Mouse (Mus musculus) embryonic facial prominence, embryonic 12.5 days (tissue): ENCODE measurements around the gene Gtdc1. TPM values are rescaled to one million over a fixed set of nuclear protein-coding genes. Genes with fewer than 3 reads are reported as not detected.

Experiments used
- ATAC-seq: fragments of 200-750 bp; cut with Nextera tagmentation; 2 replicates; pipeline ENCODE4 v1.8.0; 2017; ENCODE audit not compliant: insufficient number of reproducible peaks, insufficient read depth, low FRiP score, low TSS enrichment
- H3K27ac ChIP-seq: fragments of 300-500 bp; sonication (generic); 2 replicates; pipeline ENCODE4 v1.5.1; 2016; ENCODE audit warnings: mild to moderate bottlenecking
- H3K27me3 ChIP-seq: fragments of 300-500 bp; sonication (generic); 2 replicates; pipeline ENCODE4 v1.6.1; 2016; ENCODE audit warnings: mild to moderate bottlenecking, moderate library complexity
- H3K36me3 ChIP-seq: fragments of 300-500 bp; sonication (generic); 2 replicates; pipeline ENCODE4 v1.6.1; 2016; ENCODE audit warnings: mild to moderate bottlenecking
- H3K4me1 ChIP-seq: fragments of 300-500 bp; sonication (generic); 2 replicates; pipeline ENCODE4 v1.6.1; 2016
- H3K4me2 ChIP-seq: fragments of 300-500 bp; sonication (generic); replicated peaks from 2 replicates; pipeline ENCODE4 v1.6.1; 2016; ENCODE audit warnings: mild to moderate bottlenecking, moderate library complexity
- H3K4me3 ChIP-seq: fragments of 300-500 bp; sonication (generic); 2 replicates; pipeline ENCODE4 v1.5.1; 2016; ENCODE audit warnings: mild to moderate bottlenecking
- H3K9ac ChIP-seq: fragments of 300-500 bp; sonication (generic); 2 replicates; pipeline ENCODE4 v1.6.1; 2016; ENCODE audit warnings: mild to moderate bottlenecking, moderate library complexity
- H3K9me3 ChIP-seq: fragments of 300-500 bp; sonication (generic); 2 replicates; pipeline ENCODE4 v1.6.1; 2016; ENCODE audit warnings: mild to moderate bottlenecking, moderate library complexity
- WGBS: fragments of 180-500 bp; shearing (Covaris S2); methylation state at CpG from one replicate; pipeline ENCODE4 v1.1.7; 2016; 5-methylcytosine and 5-hydroxymethylcytosine counted together
- polyA plus RNA-seq: library from polyadenylated mRNA; unstranded; fragments of >200 nt; fragmentation: Nextera tagmentation; extraction: Ambion mirVana; gene quantifications from 2 replicates; pipeline ENCODE4 v1.2.1, GENCODE M21; 2016

Gene Gtdc1
- polyA plus RNA-seq, 1 experiment from 2014 or later = 17.7 TPM

GRCm38 (mm10) chr2:44542775-44543174, 384.7 kb downstream of the Gtdc1 start:
- no peaks in the 10 kb centered on the region for H3K4me1 ChIP-seq
- H3K36me3 ChIP-seq = no peaks in the 10 kb centered on the region
- H3K9me3 ChIP-seq = no peaks in the 10 kb centered on the region
- no peak for ATAC-seq
- H3K27me3 ChIP-seq = no peaks in the 10 kb centered on the region
- no peak overlapping the region for H3K4me3 ChIP-seq
- H3K9ac ChIP-seq = no peak overlapping the region
- H3K27ac ChIP-seq = no peak overlapping the region
- H3K4me2 ChIP-seq = no peak overlapping the region

GRCm38 (mm10) chr2:44541726-44542125, 385.7 kb downstream of the Gtdc1 start:
- H3K27me3 ChIP-seq = no peaks in the 10 kb centered on the region
- H3K36me3 ChIP-seq = no peaks in the 10 kb centered on the region
- WGBS = 90% methylated on average over 6 of the region's 6 CpGs
- H3K4me2 ChIP-seq = no peak overlapping the region
- H3K4me3 ChIP-seq = no peak overlapping the region
- ATAC-seq = no peak
- H3K9me3 ChIP-seq = no peaks in the 10 kb centered on the region
- no peaks in the 10 kb centered on the region for H3K4me1 ChIP-seq
- no peak overlapping the region for H3K9ac ChIP-seq
- no peak overlapping the region for H3K27ac ChIP-seq

- no peak for ATAC-seq
- 90% methylated on average over 6 of the region's 6 CpGs for WGBS
These were observed 386.6 kb downstream of the Gtdc1 start for GRCm38 (mm10) chr2:44540881-44541280.

DNA sequence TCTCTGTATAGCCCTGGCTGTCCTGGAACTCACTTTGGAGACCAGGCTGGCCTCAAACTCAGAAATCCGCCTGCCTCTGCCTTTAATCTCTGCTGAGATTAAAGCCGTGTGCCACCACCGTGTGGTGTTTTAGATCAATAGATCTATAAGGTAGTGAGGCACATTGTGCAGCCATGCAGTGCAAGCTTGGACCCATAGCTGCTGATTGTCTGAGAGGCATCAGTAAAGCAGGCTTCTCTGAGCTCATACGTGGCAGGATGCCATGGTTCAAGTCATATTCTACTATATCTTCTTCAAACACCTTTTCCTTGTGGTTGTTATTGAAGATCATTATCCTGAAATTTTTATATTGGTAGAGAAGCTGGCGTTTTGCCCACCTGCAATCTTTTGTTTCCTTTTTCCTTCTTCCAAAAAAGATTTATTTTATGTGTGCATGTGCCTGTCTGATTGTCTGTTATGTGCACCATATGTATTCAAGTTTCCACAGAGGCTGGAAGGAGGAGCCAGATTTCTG, 388.3 kb downstream of the Gtdc1 start:
- Histone ChIP-seq H3K9ac (no peak overlapping the region), H3K27me3 (no peaks in the 10 kb centered on the region), H3K27ac (no peak overlapping the region), H3K36me3 (no peaks in the 10 kb centered on the region), H3K9me3 (no peaks in the 10 kb centered on the region), H3K4me2 (no peak overlapping the region), H3K4me3 (no peak overlapping the region), H3K4me1 (no peaks in the 10 kb centered on the region)
- ATAC-seq = no peak
- WGBS = 79% methylated on average over 5 of the region's 5 CpGs

More at GRCm38 (mm10) chr2:44540881-44541280, 386.6 kb downstream of the Gtdc1 start:
- H3K4me3 ChIP-seq = no peak overlapping the region
- no peak overlapping the region for H3K27ac ChIP-seq
- no peaks in the 10 kb centered on the region for H3K4me1 ChIP-seq
- H3K4me2 ChIP-seq = no peak overlapping the region
- no peaks in the 10 kb centered on the region for H3K9me3 ChIP-seq
- no peaks in the 10 kb centered on the region for H3K27me3 ChIP-seq
- H3K36me3 ChIP-seq = no peaks in the 10 kb centered on the region
- H3K9ac ChIP-seq = no peak overlapping the region

GRCm38 (mm10) chr2:44538135-44538534, 389.3 kb downstream of the Gtdc1 start:
- ATAC-seq = no peak
- H3K4me2 ChIP-seq = no peak overlapping the region
- WGBS = 36% methylated on average over 4 of the region's 4 CpGs

DNA sequence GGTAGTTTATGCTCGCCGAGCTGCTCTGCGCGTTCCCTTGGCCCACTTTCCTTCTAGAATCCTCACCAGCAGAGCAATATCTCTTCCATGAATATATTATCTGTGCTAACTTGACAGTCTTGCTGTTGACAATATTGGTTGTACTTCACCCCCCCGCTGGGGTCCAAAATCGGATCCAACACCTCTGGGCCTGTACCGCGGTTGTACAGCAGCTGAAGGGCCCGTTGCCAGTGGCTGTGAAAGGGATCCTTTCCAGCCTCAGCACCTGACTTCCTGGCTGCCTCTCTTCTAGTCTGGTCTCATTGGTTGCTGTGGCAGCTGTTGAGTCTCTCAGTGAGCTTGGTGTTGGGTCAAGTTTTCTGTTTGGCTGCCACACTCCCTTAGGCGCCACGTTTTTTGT, 391.7 kb downstream of the Gtdc1 start:
- Histone ChIP-seq H3K27me3 (no peaks in the 10 kb centered on the region), H3K27ac (no peak overlapping the region), H3K4me3 (no peak overlapping the region), H3K4me2 (no peak overlapping the region), H3K9ac (no peak overlapping the region), H3K9me3 (no peaks in the 10 kb centered on the region), H3K4me1 (no peaks in the 10 kb centered on the region), H3K36me3 (no peaks in the 10 kb centered on the region)
- no peak for ATAC-seq
- WGBS = 88% methylated on average over 11 of the region's 11 CpGs

More at GRCm38 (mm10) chr2:44538135-44538534, 389.3 kb downstream of the Gtdc1 start:
- Histone ChIP-seq H3K36me3 (no peaks in the 10 kb centered on the region), H3K4me1 (no peaks in the 10 kb centered on the region), H3K9ac (no peak overlapping the region), H3K27me3 (no peaks in the 10 kb centered on the region), H3K9me3 (no peaks in the 10 kb centered on the region), H3K27ac (no peak overlapping the region), H3K4me3 (no peak overlapping the region)

DNA sequence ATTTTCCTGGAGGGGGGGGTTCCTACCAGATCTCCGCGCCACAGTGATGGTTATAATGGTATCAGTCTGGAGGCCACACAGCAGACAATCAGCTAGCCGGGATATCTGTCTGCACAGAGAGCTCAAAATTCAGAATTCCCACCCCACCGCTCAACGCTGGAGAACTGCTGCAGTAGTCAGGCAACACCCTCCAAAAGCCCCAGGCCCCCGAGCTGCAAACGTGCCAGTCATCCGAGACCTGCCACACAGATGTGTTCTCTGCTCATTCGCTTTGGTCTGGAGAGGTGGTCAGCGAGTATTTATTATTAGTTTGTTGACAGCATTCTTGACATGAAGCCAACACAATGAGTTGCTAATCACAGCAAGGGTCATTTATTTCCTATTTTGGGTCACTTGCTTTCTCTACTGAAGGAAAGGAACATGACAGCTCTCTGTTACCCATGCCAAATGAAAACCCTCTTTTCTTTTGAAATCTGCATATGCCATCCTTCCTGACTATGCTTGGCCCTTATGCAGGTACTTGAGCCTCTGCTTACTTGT, 392.3 kb downstream of the Gtdc1 start:
- Histone ChIP-seq H3K27me3 (no peaks in the 10 kb centered on the region), H3K36me3 (no peaks in the 10 kb centered on the region), H3K4me3 (no peak overlapping the region), H3K27ac (no peak overlapping the region), H3K9me3 (no peaks in the 10 kb centered on the region), H3K4me2 (no peak overlapping the region), H3K9ac (no peak overlapping the region), H3K4me1 (no peaks in the 10 kb centered on the region)
- no peak for ATAC-seq
- WGBS = 78% methylated on average over 10 of the region's 10 CpGs

DNA sequence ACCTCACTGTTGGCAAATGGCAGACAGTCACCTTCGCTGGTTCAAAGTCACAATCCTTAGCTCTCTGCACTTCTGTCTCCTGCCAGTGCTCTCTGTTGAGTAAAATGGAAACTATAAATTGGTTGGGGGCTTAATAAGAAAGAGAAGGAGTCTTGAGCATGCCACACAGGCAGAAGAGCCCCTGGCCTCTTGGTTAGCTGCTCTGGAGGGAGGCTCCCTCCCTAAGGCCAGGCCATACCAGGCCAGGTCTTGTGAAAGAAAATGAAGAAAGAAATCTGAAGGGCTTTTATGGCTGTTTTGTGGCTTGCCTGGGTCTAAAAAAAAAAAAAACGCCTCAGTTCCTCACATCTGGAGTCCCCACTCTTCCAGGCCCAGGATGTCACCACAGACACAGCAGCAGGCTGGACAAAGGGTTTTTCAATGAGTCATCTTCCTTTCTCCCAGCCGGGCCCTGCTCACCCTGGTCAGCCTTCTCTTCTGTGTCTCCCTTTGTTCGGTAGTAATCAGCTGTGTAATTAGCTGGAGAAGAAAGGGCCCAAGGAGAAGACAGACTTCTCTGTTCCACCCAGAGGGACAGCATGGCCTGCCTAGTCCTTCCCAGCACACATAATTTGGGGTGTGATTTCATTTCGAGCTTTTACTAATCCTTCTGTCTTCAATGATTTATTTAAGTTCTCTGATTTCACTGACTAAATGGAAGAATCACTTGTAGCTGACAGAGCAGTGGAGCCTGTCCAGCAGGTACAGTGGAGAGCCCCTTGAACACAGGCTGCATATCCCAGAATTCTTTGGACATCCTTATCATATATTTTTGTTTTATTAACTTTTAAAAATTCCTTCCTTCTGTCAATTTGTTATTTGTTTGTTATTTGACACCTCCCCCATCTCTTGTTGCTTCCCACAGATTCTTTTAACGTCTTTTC, 401.1 kb downstream of the Gtdc1 start:
- Histone ChIP-seq H3K9ac (no peak overlapping the region), H3K9me3 (no peaks in the 10 kb centered on the region), H3K4me3 (no peak overlapping the region), H3K27ac (no peak overlapping the region), H3K27me3 (no peaks in the 10 kb centered on the region), H3K36me3 (no peaks in the 10 kb centered on the region), H3K4me2 (no peak overlapping the region), H3K4me1 (no peaks in the 10 kb centered on the region)
- ATAC-seq = 0 out of 2 replicates have a peak, but pooled peaks have one; percentile 52
- 20% methylated on average over 6 of the region's 6 CpGs for WGBS

- H3K9me3 ChIP-seq = no peaks in the 10 kb centered on the region
- no peaks in the 10 kb centered on the region for H3K4me1 ChIP-seq
- WGBS = 44% methylated on average over 5 of the region's 5 CpGs
- H3K27me3 ChIP-seq = no peaks in the 10 kb centered on the region
- H3K27ac ChIP-seq = no peak overlapping the region
- no peak overlapping the region for H3K4me2 ChIP-seq
- H3K36me3 ChIP-seq = no peaks in the 10 kb centered on the region
- ATAC-seq = no peak
- H3K4me3 ChIP-seq = no peak overlapping the region
- H3K9ac ChIP-seq = no peak overlapping the region
These were observed 402.1 kb downstream of the Gtdc1 start for GRCm38 (mm10) chr2:44525187-44525919.

GRCm38 (mm10) chr2:44519236-44519635, 408.2 kb downstream of the Gtdc1 start:
- Histone ChIP-seq H3K4me1 (no peaks in the 10 kb centered on the region), H3K4me3 (no peak overlapping the region), H3K4me2 (no peak overlapping the region), H3K9me3 (no peaks in the 10 kb centered on the region), H3K27me3 (no peaks in the 10 kb centered on the region), H3K36me3 (no peaks in the 10 kb centered on the region), H3K9ac (no peak overlapping the region), H3K27ac (no peak overlapping the region)
- ATAC-seq = no peak
- 78% methylated on average over 3 of the region's 3 CpGs for WGBS

DNA sequence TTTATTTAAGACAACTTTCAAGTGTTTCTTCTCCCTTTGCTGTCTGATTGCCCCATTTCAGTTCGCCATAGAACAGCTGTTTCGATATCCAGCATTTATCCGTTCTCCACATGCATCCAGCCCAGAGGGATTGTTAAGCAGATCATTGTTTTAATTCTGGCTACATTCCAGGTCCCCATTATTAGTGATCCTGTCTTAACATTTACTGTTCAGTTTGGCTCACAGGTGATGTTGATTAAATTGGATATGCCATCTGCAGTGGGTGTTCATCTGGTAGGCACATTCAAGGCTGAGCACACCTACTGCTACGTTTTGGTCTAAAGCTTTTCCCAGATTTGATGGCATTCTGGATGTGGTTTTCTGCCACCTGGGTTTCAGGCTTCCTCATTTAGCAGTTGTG, 409.4 kb downstream of the Gtdc1 start:
- no peak for ATAC-seq
- H3K4me2 ChIP-seq = no peak overlapping the region
- H3K4me1 ChIP-seq = no peaks in the 10 kb centered on the region
- no peaks in the 10 kb centered on the region for H3K36me3 ChIP-seq
- H3K9ac ChIP-seq = no peak overlapping the region
- no peaks in the 10 kb centered on the region for H3K27me3 ChIP-seq
- 65% methylated on average over 4 of the region's 4 CpGs for WGBS
- no peak overlapping the region for H3K27ac ChIP-seq
- H3K4me3 ChIP-seq = no peak overlapping the region
- no peaks in the 10 kb centered on the region for H3K9me3 ChIP-seq
